Mouse (Mus musculus) frontal cortex, postnatal 10 days (tissue): ENCODE measurements at regions not wholly inside any gene's neighbourhood (a gene's known extent, or its start where the extent isn't known, plus 50 kb on each side); places are given as distances from the start of the nearest gene placed in this dataset.
"Not testable (repeated sequence)": the region's sequence is repeated elsewhere in the genome, so short reads cannot be mapped to it uniquely, and the experiment has no call there.

Source experiments
- DNase-seq, 2 experiments: peaks; one replicate each; pipeline ENCODE4 v3.0.0; 2022; ENCODE audit warnings: low spot score in 2 of 2, mixed read lengths in 1 of 2

GRCm38 (mm10) chr17:52351293-52351692 lies 251.2 kb upstream of the Kcnh8 start:
- peak in 1 of 2 experiments; percentile 14 for DNase-seq

GRCm38 (mm10) chr17:52350696-52351095 lies 251.8 kb upstream of the Kcnh8 start:
- DNase-seq, result no peak

- no peak for DNase-seq
These were observed 252.6 kb upstream of the Kcnh8 start for GRCm38 (mm10) chr17:52349872-52350271.

GRCm38 (mm10) chr17:52348481-52349083 lies 253.9 kb upstream of the Kcnh8 start:
- DNase-seq, result no peak

DNA sequence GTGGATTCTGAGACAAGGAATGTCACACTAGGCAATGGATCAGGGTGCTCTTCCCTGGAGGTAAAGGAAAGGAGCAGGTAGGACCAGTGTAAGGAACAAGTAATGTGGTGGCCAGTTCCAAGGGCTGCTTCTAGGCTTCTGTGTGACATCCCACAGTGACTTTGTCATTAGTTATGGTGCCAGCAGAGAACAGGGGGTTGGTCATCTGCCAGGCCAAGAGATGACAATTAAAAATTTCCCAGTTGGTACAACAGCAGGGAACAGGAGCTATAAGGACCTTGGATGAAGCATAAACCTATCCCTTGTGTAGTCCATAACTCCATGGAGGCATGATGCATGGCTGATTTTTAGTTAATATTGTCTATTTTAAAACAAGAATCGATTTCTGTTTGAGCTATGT lies 281.9 kb upstream of the Kcnh8 start:
- no peak for DNase-seq

GRCm38 (mm10) chr17:52316976-52317375 lies 285.5 kb upstream of the Kcnh8 start:
- DNase-seq, result no peak

DNA sequence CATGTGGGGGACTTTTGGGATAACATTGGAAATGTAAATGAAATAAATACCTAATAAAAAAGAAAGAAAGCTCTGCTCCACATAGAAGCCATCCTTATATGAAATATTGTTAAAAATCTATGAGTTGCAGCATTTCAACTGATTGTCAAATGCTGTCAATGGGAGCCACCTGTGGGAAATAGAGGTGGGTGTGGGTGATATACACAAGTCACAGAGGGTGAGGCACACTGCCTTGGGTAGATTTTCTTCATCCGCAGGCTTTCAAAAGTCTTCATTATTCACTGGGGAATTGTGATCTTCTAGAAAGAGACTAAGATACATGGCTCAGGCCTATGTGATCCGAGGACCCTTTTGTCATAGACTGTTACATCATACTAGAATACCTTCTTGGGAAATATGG lies 286.6 kb upstream of the Kcnh8 start:
- no peak for DNase-seq

DNA sequence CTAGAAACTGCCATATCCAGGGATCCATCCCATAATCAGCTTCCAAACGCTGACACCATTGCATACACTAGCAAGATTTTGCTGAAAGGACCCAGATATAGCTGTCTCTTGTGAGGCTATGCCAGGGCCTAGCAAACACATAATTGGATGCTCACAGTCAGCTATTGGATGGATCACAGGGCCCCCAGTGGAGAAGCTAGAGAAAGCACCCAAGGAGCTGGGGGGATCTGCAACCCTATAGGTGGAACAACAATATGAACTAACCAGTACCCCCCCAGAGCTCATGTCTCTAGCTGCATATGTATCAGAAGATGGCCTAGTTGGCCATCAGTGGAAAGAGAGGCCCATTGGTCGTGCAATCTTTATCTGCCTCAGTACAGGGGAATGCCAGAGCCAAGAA lies 287.1 kb upstream of the Kcnh8 start:
- not testable (repeated sequence) for DNase-seq

GRCm38 (mm10) chr17:52312043-52312442 lies 290.5 kb upstream of the Kcnh8 start:
- no peak for DNase-seq

DNA sequence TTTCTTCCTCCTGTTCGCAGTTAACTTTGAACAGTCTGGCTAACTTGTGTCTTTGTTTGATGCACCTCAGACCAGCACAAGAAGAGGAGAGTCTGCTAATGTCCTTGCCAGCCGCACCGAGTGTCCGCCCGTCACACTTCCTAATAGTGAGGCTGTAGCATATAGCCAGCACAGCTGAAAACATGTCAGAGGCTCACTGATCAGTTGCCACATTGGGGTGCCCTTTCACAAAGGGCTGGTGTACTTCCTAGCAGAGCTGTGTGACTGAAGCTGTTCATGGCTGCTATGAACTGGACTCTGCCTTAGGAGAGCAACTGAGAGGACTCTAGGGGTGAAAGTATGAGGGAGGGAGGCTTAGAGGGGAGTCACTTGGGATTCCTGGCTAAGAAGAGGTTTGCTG lies 293.7 kb upstream of the Kcnh8 start:
- DNase-seq, result no peak

DNA sequence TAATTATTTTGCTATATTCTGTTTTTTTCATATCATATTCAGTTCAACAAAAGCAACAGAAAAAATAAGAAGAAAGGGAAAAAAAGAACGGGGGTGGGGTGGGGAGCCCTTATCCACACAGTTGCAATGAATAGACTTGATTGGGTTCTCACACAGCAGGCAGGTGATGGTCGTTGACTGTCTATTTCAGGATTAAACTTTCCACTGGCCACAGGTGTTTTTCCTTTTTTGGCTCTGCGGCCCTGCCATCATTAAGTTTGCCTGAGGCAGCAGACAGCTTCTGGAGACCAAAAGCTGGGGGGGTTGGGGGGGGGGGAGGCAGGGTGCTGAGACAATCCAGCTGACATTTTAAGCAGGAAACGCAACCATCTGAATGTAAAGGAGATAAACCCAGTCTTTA lies 298.4 kb upstream of the Kcnh8 start:
- no peak for DNase-seq

GRCm38 (mm10) chr17:52303320-52303719 lies 299.2 kb upstream of the Kcnh8 start:
- no peak for DNase-seq

GRCm38 (mm10) chr17:52299769-52300168 lies 302.7 kb upstream of the Kcnh8 start:
- no peak for DNase-seq

- DNase-seq, result no peak
These were observed 317.1 kb upstream of the Kcnh8 start for GRCm38 (mm10) chr17:52285392-52285791.

DNA sequence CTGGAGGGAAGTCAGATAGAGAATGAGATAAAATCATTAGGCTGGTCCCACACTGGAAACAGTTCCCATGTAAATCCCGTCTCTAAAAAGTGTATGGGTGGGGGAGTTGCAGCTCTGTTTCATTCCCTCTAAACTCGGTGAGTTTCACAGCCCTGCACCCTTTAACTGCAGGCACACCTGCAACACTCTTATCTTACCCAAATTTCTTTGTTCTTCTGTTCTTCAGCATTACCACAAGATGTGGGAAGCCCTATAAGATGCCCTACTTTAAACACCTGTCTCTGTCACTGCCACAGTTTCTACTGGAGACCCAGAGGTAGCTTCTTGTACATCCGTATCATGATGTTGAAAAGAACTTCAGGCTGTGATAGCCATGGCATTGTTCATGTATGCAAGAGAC lies 320.2 kb upstream of the Kcnh8 start:
- no peak for DNase-seq

DNA sequence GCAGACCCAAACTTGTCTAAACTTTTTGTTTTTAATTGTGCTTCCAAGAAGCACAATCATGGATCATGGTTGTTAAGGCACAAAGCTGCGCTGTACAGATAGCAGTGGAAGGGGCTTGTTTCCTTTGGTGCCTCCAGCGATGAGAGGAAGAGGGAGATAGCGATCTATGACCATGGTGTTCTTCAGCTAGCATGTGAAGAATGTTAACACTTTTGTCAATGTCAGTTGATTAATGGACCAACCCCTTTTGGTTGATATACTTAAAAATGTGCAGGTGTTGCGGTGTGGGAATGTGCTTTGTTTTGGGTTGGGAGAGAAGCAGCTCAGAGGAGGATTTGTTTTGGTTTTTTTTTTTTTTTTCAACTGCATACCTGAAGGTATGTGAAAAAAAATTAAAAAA lies 324.0 kb upstream of the Kcnh8 start:
- DNase-seq, result no peak

GRCm38 (mm10) chr17:52268792-52269191 lies 333.7 kb upstream of the Kcnh8 start:
- no peak for DNase-seq

- DNase-seq, result no peak
These were observed 351.2 kb upstream of the Kcnh8 start for GRCm38 (mm10) chr17:52251284-52251683.

- DNase-seq, result no peak
These were observed 376.9 kb upstream of the Kcnh8 start for GRCm38 (mm10) chr17:52225584-52225983.

DNA sequence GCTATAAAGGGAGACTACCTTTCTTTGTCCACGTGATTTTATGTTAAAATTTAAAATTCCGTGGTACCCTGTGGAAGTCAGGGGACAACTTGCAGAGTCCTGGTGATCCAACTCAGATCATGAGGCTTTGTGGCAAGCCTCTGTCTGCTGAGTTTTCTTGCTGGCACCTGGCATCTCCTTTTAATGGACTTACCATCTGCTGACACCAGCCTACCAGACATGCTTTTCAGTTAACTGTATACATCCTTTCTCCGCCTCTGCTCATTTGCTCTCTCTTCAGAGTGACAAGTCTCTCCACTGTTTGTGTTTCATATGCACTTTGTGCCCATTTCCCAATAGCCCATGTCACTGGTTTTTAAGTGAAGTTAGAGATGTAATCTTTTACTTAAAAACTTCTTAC lies 382.1 kb upstream of the Kcnh8 start:
- DNase-seq, result no peak

GRCm38 (mm10) chr17:52217411-52217810 lies 384.3 kb upstream of the Satb1 start:
- no peak for DNase-seq

- no peak for DNase-seq
These were observed 379.9 kb upstream of the Satb1 start for GRCm38 (mm10) chr17:52212944-52213343.

GRCm38 (mm10) chr17:52210483-52210882 lies 377.4 kb upstream of the Satb1 start:
- no peak for DNase-seq

DNA sequence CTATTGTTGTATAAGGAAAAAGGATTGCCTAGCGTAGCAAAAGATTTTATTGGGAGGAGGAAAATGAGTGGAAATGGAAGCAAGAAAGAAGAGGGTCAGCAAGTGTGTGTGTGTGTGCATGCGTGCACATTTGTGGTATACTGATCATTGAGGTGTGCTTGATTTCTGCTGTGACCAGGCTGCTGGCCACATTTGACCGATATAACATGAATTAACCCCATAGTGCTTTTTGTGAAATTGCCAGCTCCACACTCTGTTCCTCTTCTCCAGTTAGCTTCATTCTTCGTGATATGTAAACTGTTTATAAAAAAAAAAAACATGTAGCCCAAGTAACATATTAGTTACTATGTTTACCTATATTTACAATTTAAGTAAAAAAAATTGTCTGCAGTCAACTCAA lies 364.6 kb upstream of the Satb1 start:
- DNase-seq, result no peak
